Mouse (Mus musculus) erythroblast, adult 5-6 weeks (primary cell): Measurements from ENCODE around the gene Supv3l1. TPM values are rescaled to one million over a fixed set of nuclear protein-coding genes. Genes with fewer than 3 reads are reported as not detected.
"Not testable (repeated sequence)": the region's sequence is repeated elsewhere in the genome, so short reads cannot be mapped to it uniquely, and the experiment has no call there.

ENCODE experiments used
- ATAC-seq: replicated peaks from 2 replicates; pipeline ENCODE4 v1.8.0; 2016; ENCODE audit warnings: moderate number of reproducible peaks, mild to moderate bottlenecking, moderate TSS enrichment, inconsistent platforms; ENCODE audit not compliant: poor library complexity, low FRiP score, severe bottlenecking
- total RNA-seq, 2 experiments: library from RNA; stranded (forward) in 1 of 2; stranded (reverse) in 1 of 2; fragments of 150-400 nt in 1 of 2; fragments of 200-764, 138-1000 nt in 1 of 2; gene quantifications; 2 replicates each; pipeline versions ENCODE4 v1.2.3 to v1.2.4; 2015 to 2017; ENCODE audit warnings: low replicate concordance in 2 of 2

Supv3l1 gene
- 9.4 and 9.8 TPM in 2 replicates for total RNA-seq (2015; ENCODE audit: low replicate concordance)
- total RNA-seq (2017; ENCODE audit: low replicate concordance) = 7.8 and 15.6 TPM in 2 replicates

- ATAC-seq = peak; percentile 87
Observed at GRCm38 (mm10) chr10:62449364-62450279, at the start of gene Supv3l1, which contains the start of gene 4930507D05Rik. Gene Supv3l1 (minus strand): TSS chr10:62449738. Gene 4930507D05Rik (plus strand): TSS chr10:62449489.

- ATAC-seq = not testable (repeated sequence)
Observed at GRCm38 (mm10) chr10:62491681-62492080, 42.1 kb upstream of the Supv3l1 start.

GRCm38 (mm10) chr10:62488266-62488665 is 38.7 kb upstream of the Supv3l1 start:
- ATAC-seq = no peak

- ATAC-seq = peak; percentile 85
Observed at GRCm38 (mm10) chr10:62486618-62487415, 37.3 kb upstream of the Supv3l1 start, which contains the start of gene Vps26a. Gene Vps26a (minus strand): TSS chr10:62486805.

GRCm38 (mm10) chr10:62485878-62486582 is 36.5 kb upstream of the Supv3l1 start:
- peak; percentile 53 for ATAC-seq

GRCm38 (mm10) chr10:62481108-62481852 is 31.7 kb upstream of the Supv3l1 start:
- no peak for ATAC-seq

- no peak for ATAC-seq
Observed at GRCm38 (mm10) chr10:62476980-62477379, 27.4 kb upstream of the Supv3l1 start.

- ATAC-seq = no peak
Observed at GRCm38 (mm10) chr10:62474944-62475343, 25.4 kb upstream of the Supv3l1 start.

GRCm38 (mm10) chr10:62471105-62471504 is 21.6 kb upstream of the Supv3l1 start:
- ATAC-seq = no peak

- no peak for ATAC-seq
Observed at GRCm38 (mm10) chr10:62469736-62470135, 20.2 kb upstream of the Supv3l1 start.

- no peak for ATAC-seq
Observed at GRCm38 (mm10) chr10:62461321-62461720, 11.8 kb upstream of the Supv3l1 start.

GRCm38 (mm10) chr10:62452001-62452400 is 2.5 kb upstream of the Supv3l1 start:
- not testable (repeated sequence) for ATAC-seq

GRCm38 (mm10) chr10:62450280-62450640 is 722 bp upstream of the Supv3l1 start:
- ATAC-seq = no peak

- no peak for ATAC-seq
Observed at GRCm38 (mm10) chr10:62430427-62430826, 19.1 kb downstream of the Supv3l1 start.

GRCm38 (mm10) chr10:62425081-62425871 is 24.3 kb downstream of the Supv3l1 start:
- ATAC-seq = no peak

GRCm38 (mm10) chr10:62422255-62422654 is 27.3 kb downstream of the Supv3l1 start, which contains the start of gene Hkdc1:
Gene Hkdc1 (minus strand): TSS chr10:62422491.
- no peak for ATAC-seq

GRCm38 (mm10) chr10:62421127-62421526 is 28.4 kb downstream of the Supv3l1 start:
- no peak for ATAC-seq

- no peak for ATAC-seq
Observed at GRCm38 (mm10) chr10:62420399-62420798, 29.1 kb downstream of the Supv3l1 start.
